Mouse (Mus musculus): ENCODE data around the gene Stk25.

Gene Stk25

DNA sequence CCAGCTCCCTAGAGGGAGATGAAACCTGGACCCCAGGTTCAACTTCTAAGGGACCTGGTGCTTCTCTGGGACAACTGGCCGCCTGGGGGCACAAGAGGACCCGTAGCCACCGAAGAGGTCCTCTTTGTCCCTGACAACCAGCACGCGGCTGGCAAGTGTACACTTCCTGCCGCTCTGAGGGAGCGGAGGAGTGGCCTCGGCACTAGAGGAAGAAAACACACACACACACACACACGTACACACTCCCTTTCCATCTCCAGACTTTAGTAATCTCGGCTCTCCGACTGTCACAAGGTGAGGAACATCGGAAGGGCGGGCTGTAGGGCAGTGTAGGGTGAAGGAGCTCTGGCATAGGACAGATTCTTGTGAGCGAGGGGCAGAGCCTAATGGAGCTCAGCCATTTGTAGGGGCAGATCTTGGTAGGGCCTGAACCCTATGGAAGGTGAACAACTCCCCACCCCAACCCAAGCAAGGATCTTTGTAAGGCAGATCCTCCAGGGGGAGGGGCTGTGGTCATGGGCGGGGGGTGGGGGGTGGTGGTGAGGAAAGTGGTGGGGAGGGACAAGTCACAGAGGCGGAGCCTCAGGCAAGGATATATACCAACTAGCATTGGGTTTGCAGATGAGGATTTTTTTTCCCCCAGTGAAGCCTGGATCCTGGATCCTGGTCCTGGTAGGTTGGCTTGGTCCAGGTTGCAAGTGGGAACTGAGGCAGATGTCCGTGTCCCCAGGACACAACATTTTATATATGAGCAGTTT is 10.5 kb upstream of the Stk25 start:
- peak; percentile 61 for DNase-seq (ENCODE audit: low spot score)

DNA sequence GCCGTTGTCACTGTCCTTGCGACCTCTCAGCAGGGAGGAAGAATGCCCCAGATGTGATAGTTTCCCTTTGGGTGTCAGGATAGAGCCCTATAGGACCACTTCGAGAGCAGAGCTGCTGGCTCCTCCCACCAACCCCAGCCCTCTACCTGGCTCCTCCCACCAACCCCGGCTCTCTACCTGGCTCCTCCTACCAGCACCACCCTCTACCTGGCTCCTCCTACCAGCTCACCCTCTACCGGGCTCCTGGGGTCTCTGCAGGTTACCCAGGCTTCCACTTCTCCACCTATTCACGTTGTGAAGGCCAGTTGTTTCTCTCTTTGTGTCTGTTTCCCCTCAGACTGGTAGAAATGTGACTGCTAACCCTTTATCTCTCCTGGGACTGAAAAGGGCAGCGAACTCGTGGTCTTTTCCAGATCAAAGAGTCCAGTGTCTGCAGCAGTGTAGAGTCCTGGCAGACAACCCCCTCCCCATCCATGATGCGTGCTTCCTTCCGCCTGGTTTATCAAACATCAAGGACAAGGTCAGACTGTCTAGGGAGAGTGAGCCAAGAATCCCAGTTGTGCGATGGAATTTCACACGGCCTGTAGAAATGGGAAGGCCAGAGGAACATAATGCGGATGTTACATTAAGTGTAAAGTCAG is 9.4 kb upstream of the Stk25 start:
- DNase-seq (ENCODE audit: low spot score), result no peak

DNA sequence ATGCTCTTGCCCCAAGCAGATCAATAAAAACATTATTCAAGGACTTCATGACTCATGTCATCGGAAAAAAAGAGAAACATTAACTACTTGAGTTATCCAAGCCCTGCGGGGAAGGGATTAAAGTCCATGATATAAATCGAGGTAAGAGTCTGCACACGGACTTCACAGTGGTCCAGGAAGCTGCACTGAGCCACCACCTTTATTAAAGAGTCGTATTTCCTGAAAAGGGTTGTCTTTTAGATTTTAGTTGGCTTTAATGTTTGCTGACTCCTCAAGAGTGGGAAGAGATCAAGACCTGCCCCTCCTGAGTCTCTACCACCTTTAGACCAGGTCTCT is 1.5 kb downstream of the Stk25 start:
- no peak for DNase-seq (ENCODE audit: low spot score)

DNA sequence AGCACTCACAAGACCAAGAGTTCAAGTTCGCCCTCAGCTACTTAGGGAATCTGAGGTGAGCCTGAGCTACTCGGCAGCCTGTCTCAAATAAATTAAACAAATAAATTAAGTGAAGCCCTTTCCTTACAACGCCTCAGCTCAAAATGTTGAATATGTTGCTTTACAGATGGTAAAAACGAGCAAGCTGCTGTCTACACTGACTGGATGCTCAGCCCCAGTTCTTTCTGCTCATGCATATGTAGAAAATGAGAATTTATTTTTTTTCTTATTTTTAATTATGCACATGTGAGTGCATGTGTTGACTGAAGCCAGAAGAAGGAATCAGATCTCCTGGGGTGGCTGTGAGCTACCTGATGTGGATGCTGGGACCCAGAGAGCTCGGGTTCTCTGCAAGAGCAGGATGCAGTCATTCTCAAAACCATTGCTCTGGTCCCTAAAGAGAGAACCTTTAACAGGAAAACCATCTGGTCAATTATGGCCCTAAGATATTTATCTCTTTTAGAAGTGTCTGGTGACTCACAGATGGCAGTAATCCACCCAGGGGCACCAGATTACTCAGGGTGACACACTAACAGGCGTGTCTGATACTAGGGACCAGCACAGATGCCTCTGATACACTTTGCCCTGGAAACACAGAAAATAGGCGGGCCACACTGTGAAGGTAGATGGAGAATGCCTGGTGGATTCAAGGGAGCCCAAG is 2.0 kb downstream of the Stk25 start:
- no peak for DNase-seq (ENCODE audit: low spot score)

DNA sequence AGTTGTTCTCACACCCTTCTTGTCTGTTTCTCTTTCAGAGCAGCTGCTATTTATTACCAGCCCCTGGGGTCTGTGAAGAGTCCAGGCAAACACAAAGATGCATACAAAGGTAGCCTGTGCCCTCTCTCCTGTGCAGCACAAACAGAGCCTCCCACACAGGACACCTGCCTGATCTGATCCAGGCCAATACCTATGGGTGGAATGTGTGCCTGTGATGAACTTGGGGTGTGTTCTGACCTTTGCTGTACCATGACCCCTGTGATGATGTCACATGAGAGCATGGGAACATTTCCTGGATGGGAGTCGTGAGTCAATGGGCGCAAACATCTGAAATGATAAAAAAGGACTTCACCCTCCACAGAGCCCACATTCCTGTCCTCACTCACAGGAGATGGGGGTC is 3.7 kb downstream of the Stk25 start:
- DNase-seq (ENCODE audit: low spot score), result no peak

DNA sequence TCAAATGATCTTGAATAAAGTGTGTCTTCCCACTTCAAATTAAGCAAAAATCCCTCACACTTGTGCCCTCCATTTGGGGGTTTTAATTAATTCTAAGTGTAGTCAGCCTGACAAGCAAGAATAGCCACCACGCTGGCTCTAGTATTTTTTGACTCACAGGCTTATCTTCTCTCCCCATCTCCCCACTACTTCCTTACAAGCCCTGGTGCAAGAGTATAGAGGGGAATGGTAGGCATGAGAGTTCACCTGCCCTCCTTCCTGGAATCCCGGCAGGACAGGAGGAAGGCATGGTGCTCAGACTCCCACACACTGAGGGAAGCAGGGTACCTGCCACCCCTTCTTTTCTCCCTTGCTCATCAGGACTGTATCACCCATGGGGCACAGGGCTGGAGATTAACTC is 4.2 kb downstream of the Stk25 start:
- no peak for DNase-seq (ENCODE audit: low spot score)

DNA sequence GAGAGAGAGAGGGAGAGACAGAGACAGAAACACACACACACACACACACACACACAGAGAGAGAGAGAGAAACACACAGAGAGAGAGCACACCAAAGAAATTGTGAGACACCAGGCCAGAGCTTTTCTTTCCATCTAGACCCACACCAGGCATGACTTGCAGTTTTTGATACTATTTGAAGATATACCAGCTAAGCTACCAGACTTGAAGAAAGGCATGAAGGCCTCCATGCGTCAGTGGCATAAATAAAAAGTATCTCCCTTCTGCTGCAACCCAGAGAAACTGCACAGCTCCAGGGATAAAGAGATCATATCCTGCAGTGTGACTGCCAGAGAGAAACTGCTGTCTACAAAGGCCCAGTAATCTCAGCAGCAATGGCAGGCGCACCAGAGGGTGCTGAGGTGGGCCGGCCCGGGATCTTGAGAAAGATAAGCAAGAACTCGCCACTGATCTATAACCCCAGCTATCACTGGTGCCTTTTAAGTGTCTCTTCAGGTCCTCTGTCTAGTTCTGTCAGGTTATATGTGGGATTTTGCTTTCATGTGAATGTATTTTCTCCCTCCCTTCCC is 8.8 kb downstream of the Stk25 start:
- DNase-seq (ENCODE audit: low spot score), result no peak

DNA sequence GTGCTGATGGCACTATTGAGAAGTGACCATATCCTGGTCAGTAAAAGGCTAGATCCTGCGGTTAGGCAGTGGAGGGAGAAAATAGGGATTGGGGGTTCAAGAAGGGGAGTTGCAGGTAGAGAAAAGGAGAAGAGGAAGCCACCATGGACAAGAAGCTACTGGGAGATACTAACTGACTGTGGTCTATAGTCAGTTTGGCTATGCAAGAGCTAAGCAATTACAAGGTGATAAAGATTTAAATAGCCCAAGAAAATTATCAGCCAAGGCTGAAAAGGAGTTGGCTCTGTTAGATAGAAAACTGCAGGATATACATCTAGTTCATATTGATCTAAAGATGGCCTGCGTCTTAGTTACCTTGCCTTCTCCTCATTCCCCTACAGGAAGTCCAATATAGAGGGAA is 15.8 kb downstream of the Stk25 start:
- no peak for DNase-seq (ENCODE audit: low spot score)

DNA sequence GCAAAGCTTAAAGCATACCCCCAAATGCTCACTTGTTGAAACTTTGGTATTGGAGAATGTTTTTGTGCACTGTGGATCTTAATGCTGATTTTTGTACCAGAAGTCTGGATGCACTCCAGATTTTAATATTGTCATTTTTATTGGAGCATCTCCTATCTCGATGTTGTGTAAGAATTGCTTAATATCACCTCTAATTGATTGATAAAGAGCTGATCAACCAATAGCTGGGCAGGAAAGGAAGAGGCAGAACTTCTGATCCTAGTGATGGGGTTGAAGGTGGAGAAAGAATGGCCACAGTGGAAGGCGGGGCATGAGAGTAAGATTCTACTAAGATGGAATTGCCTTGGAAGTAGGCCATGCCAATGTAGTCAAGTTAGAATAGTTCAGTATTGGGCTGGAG is 16.5 kb downstream of the Stk25 start:
- DNase-seq (ENCODE audit: low spot score), result no peak

DNA sequence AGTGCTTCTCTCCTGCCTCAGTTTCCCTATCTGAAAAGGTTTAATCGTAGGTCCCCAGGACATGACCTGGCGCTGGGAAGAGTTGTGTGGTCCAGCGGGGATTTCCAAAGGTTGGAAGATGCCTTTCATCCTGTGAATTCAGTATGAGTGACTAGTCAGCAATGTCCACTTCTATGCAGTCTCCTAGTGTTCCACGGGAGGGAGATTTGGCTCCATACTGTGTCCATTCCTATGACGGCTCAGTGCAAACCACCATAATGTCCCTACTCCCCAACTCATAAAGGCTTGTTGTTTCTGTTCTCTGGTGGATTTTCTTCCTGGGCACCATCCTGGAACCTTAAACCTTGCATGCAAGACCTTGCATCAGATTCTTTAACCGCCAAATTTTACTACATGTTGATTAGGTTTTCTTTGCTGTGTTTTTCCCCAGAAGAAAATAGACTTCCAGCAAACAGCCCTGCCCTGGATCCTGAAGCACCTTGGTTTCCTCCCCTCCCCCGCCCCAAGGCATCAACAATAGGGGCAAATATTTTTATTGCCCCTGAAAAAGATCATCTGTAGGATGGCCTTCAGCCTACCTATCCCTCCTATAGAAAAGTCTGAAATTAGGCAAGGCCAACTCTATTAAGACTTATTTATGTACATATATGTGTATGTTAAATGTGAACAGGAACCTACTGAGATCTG is 22.1 kb downstream of the Stk25 start:
- no peak for DNase-seq (ENCODE audit: low spot score)

DNA sequence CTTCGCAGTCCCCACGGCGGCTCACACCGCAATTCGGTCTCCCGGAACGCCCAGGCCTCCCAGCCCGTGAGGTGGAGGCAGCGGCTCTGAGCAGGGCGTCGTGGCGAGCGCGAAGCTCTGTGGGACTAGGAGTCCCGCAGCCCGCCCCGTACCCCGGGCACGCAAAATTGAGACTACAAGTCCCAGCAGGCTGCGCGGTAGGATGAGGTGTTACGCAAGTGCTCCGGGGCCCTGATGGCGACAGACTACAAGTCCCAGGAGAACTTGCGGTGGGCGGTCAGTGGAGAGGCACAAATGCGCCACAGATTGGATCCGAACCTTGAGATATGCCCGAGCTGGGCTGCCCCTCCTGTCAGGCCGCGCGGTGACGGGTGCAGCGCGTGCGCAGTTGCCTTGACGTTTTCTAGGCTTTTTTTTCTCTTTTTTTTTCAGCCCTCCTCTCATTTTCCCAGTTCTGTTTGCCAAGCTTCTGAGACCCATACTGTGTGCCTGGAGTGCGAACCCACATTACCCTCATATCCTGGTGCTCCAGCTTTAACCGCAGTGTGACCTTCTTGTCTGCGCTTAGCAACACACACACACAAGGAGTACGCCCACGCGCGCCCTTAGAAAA is 22.8 kb downstream of the Stk25 start:
- peak; percentile 93 for DNase-seq (ENCODE audit: low spot score)

DNA sequence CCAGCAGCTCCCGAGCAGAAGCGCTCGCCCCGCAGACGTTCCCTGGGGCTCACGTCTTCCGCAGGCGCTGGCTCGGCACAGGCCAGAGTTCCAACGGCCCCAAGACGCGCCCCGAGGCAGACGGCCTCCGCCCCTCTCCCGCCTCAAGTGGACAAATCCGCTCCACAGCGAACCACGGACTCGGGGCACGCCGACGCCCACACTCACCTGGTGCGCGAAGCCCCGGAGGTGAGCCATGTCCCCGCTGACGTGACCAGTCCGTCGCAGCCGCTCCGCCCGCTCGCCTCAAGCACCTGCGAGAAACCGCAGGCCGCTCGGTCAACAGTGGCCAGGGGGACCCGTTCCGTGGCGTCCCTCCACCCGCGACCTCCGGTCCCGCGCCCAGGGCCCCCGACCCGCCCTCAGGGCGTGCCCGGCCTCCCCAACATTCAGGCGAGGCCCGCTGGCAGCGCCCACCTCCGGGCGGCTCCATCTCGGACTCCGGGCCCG is 23.3 kb downstream of the Stk25 start:
- DNase-seq (ENCODE audit: low spot score), result no peak

DNA sequence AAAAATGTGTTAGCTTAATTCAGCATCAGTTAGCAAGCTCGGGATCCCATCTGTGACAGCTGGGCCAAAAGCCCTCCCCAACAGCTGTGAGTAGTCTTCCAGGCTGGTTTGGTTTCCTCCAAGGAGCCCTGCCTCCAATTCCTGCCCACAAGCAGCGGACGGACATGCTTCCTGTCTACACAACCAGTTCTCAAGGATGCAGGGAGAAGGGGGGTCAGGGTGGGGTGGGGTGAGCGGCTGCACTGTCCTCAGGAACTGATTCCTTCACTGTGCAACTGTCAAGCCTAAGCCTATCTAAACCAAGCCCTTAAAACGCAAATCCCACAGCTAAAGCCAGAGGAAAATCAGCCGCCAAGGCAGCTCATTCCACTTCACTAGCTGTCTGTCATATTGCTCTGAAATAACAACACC is 24.0 kb downstream of the Stk25 start:
- no peak for DNase-seq (ENCODE audit: low spot score)

DNA sequence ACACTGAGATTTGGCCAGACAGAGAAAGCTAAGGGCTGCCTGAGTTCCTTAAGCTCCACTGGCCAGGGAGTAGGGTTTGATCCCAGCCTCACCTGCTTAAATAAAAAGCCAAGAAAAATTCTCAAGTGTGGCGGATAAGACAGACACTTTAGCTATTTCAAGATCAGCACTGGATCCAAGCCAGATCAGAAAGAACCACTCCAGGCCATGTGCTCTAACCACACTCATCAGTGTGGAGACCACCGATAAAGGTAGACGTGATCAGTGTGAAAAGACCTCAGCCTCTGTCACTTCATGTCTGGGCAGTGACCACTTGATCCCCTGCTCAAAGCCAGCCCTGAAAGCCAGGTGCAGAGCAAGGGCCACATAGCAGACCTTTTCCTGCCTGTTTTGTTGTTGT is 25.7 kb downstream of the Stk25 start:
- DNase-seq (ENCODE audit: low spot score), result no peak

DNA sequence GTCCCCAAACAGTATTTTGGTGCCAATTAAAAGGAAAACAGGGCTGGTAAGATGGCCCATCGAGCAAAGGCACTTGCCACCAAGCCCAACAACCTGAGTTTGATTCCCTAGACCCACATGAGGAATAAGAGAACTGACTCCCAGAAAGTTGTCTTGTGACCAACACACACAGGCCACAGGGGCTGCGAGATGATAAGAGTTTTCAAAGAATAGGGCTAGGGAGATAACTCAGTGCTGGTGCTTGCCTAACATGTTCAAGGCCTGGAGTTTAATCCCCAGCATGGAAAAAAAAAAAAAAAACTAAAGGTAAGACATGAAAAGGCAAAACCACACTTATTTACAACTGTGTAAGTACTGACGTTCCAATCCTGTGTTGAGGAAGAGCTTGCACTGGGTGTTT is 27.7 kb downstream of the Stk25 start:
- no peak for DNase-seq (ENCODE audit: low spot score)

DNA sequence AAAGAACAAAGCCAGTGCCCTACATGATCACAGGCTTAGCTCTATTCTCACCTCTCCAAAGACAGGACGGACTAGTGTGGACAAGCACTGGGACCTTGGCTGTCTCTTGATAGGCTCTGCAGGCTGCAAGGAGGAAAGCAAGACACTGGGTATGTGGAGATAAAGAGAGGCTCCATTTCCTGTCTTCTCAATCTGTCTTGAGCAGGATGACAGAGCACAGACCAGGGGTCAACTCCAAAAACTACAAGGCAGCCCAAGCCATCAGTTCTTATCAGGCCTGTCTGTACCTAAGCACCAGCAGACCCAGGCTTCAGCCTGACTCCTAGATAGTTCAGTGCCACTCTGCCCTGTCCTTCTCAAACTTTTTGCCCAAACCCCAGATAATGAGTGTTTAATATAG is 34.0 kb downstream of the Stk25 start:
- DNase-seq (ENCODE audit: low spot score), result no peak

DNA sequence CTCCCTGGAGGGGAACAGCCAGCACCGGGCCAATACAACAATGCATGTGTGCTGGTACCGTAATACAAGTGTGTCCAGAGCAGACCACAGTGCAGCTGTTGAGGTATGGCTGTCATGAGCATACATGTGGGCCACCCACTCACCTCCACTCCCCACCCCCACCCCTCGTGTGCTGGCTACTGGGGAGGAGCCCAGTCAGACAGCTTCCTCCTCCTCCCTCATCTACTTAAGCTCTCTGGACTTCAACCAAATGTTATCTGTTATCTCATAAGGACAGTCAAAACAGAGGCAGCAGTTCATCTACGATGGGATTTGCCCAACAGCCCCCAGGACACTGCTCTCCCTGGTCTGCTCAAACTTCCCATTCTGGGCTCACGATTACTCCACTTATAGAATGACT is 39.5 kb downstream of the Stk25 start:
- DNase-seq (ENCODE audit: low spot score), result no peak

DNA sequence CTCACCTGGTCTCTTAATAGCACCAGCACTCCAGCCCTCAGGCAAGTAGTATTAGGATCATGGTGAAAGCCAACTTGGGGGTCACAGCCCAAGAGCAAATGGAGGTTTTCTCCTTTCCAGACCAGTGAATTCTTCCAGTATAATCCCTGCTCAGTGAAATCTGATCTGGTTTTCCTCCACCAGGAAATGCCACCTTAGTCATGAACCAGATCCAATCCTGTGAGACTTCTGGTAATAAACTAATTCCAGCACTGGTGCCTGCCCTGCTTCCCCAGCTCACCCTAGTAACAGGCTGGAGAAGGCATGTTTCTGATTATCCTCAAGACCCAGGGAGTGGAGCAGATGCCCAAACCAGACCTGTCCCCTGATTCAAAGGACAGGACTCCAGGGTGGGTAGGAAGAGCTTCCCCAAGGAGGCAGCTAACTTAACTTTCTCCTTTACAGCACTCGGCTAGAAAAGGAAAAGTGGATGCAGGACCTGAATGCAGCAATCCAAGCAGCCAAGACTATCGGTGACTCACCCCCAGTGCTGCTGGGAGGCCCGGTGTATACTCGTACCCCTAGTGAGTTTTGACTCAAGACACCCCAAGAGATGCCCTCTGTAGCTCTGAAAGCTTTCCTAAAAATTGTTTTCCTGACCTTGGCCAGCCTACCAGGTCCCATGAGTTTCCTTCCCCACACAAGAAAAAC is 40.3 kb downstream of the Stk25 start:
- DNase-seq (ENCODE audit: low spot score), result no peak

DNA sequence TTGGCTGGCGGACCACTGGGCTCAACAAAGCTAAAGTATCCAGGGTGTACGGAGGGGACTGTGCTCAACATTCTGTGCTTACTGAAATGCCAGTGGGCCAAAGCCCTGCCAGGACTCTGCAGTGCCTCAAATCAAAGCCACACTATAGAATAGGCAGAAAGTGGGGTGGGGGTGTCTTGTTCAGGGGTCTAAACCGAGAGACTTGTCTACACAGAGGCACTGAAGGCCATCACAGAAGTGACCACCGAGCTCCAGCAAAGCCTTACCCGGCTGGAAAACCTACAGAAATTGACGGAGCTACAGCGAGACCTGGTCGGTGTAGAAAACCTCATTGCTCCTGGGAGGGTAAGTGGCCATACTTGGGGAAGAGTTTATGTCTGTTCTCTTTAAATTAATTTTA is 48.7 kb downstream of the Stk25 start:
- DNase-seq (ENCODE audit: low spot score), result no peak

DNA sequence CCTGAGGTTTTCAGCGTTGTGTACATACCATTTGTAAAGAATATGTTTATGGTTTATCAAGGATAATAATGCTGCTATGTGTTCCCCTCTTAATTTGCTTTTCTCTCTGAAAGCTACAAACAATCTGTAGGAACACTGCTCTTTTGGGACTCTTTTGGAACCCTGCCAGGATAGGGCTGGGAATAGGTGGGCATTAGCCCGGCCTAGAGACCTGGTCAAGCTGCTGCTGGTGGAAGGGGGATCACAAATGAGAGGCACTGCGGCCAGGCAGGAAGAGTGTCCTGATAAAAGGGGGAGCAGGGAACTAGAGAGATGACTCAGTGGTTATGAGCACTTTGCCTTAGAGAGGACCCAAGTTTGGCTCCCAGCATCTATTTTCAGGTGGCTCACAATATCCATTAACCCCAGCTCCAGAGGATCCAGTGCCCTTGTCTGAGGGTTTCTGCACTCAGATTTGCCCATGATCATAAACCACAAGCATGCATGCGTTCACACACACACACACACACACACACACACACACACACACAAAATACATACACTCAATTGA is 49.7 kb downstream of the Stk25 start:
- no peak for DNase-seq (ENCODE audit: low spot score)

Measured in urinary bladder, postnatal 25 days (tissue).